Mouse (Mus musculus) right cerebral cortex, postnatal 4 days (tissue): ENCODE results near the gene Gm28308.

Experiments used
- DNase-seq: peaks from one replicate; pipeline ENCODE4 v3.0.0-alpha.2; 2022

The Gm28308 gene

DNA sequence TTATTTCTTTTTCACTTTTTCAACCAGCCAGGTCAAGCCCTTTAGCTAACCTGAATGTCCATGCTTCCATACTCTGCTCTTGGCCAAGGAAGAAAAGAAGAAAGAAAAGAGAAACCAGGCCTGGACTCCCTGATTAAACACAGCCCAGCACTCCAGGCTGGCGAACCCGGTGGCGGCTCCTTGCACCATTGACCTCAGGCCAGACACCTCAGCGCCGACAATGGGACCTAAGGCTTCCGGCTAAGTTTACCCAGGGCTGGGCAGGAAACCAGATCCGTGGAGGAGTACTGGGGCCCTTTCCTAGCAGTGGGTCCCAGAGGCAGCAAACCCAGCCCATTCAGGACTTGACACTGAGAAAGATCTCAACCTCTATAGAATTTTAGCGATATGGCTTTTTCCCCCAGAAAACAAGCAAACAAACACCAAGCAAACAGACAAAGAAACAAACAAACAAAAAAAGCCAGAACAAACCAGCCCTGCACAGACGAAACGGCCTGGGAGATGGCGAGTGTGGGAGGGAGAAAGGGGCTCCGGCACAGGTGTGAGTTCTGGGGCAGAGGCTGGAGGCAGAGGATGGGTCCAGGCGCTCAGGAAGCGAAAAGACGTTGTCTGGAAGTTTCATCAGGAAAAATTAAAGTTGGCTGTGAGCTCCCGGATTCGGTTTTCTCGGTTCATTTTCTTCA is 18.9 kb upstream of the Gm28308 start:
- DNase-seq, result no peak

DNA sequence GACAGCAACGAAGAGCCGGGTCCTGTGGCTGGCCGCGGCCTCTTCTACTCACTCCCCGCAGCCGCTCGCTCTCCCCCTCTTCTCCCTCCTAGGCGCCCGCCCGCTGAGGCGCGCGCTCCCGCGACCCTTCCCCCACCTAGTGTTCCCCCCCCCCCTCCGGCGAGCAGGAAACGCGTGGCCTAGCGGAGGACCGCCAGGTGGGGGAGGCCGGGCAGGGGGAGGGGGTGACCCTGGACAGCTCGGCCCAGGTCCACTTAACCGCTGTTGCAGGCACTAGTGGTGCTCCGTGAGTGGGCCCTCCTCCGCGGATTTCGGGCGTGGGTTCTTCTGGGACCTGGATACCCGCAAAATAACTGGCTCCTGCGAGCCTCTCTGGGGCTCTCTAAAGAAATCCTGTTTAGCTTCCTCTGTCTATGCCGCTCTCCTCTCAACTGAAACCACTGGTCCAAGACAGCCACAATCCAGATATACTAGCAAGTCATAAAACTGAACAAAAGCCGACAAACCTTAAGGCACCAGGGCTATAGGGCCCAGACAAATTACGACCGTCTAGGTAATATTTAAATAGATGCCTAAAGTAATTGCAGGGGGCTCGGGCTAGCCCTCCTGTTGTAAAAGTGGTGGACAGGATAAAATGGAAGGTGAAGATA is 17.5 kb upstream of the Gm28308 start, which contains the start of gene Hoxa9:
Hoxa9 (minus strand) TSS at position 574 of the 650 bp plus-strand sequence.
- no peak for DNase-seq

DNA sequence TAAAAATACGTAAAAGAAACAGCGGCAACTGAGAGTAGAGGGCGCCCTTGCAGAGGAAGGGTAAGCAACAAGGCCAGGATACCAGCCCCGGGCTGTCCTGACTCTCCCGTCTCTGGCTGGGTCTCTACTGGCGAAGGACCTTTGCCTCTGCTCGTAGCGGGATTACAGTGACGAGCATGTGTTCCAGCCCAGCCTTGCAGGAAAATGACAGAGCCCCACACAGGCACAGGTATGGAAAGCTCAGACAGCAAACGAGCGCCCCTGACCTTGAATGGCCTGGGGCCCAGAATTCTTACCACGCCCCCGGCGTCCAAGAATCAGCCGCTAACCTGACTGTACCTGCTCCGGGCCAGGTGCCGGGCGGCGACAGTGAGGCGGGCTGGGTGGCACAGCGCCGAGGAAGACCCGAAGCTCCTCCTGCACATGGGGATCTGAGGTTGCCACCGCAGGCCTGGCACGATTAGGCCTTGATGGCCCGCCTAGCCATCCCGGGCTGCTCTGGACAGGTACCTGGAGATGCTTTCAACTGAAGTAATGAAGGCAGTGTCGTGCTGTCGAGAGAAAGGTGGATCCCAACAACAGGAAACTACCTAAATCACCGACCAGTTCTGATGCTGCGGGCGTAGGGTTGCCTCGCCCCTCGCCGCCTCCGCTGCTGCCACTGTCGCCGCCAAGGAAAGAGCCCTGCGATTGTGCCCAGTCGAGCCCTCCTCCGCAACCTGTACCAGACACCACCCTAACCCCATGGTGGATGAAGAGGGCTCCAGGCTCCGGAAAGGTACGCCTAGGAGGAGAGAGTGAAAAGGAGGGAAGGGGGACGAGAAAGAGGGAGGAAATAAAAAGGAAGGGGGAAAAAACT is 16.6 kb upstream of the Gm28308 start:
- DNase-seq, result no peak

DNA sequence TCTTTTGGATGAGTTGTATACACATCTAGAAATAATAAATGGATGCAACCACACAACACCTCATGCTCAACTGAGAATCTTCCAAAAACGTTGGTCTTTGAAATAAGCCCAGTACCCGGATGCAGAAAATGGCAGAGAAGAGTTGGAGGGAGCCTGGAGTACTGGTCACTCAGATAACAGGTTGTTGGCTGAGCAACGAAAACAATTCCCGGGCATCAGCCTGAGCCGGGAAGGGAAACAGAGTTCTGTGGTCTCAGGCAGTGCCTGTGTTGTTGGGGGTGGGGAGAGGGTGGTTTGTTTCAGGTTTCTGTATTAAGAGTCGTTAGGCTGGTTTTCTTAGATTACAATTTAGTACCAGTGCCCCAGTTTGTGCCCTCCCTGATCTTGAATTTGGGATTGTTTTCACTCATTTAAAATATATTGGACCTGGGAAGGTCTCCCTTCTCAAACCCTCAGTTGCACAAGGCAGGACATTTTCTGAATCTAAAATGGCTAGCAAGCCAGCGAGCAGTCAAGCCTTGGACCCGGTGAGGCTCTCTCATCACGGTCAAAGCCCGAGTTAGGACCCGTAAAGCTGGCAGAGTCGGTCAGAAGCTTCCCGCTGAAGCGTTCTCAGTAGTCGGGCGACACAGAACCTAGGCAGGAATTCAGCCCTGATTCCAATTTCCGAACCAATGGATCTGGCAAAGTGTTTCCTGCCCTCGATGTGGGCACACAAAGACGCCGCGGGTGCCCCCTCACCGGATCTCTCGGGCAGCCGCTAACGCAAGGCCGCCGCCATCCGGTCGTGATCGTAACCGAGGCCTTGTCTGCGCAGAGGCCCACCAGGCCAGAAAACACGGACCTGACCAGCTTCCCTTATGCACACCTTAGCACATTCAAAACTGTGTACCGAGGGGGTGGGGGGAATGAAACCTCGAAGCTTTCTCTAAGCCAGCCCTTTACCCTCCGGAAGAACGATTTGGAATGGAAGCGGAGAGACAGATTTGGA is 15.6 kb upstream of the Gm28308 start:
- DNase-seq, result no peak

DNA sequence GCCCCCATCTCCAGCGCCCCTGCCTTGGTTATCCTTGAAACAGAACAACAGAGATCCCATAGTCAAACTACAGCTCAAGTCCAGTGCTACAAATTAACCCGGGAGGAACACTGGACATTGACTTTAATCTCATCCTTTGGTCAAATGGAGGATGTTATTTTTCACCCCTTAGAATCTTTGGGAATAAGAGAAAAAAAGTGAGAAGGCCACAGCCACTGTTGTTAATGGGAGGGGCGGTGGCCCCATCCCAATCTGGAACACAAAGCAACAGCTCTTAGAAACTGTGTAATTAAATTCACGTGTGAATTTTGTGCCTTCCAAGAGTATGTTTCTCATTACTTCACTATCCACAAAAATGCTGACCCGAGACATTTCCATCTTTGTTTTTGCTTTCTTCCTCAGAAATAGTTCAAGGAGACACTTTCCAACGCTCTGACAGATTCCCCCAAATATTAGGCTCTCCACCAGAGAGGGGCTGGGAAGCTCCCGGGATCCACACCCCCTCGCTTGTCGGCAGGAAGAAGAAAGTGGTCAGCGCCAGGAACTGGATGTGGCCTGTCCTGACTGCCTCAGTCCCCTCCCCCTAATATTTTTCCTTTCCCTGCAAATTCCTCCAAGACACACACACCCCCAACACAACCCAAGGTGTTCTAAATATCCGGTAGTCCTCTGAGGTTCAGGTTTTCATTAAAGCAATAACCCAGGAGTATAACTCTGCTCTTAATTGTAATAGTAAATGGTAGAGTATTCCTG is 14.5 kb upstream of the Gm28308 start:
- DNase-seq, result no peak

DNA sequence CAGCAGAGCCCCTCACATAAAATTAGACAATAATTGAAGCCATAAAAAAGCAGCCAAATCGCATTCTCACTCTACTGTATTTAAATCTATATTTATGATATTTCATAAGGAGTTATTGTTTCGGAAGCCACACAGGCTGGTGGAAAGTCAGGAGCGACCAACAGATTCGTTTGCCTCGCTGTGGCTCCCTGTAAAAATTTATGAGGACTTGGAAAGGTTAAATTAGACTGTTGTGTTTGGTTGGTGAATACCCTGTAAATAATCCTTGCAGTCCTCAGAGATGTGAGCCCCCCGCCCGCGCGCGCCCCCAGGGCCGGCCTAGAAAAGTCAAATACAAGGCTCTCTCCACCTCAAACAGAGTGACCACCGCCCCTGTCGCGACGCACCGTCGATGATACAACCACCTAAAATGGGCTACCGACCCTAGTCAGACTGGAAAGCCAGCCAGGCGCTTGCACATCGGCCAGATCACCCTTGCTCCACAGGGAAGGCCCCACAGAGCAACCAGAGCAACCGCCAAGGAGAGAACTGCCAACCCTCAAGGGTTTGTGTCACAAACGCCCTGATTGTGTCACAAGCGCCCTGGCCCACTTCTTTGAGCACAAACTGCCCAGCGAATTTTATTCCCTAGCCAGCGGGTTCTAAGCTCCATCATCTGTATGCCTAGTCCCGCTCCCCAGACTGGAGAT is 13.6 kb upstream of the Gm28308 start:
- no peak for DNase-seq

DNA sequence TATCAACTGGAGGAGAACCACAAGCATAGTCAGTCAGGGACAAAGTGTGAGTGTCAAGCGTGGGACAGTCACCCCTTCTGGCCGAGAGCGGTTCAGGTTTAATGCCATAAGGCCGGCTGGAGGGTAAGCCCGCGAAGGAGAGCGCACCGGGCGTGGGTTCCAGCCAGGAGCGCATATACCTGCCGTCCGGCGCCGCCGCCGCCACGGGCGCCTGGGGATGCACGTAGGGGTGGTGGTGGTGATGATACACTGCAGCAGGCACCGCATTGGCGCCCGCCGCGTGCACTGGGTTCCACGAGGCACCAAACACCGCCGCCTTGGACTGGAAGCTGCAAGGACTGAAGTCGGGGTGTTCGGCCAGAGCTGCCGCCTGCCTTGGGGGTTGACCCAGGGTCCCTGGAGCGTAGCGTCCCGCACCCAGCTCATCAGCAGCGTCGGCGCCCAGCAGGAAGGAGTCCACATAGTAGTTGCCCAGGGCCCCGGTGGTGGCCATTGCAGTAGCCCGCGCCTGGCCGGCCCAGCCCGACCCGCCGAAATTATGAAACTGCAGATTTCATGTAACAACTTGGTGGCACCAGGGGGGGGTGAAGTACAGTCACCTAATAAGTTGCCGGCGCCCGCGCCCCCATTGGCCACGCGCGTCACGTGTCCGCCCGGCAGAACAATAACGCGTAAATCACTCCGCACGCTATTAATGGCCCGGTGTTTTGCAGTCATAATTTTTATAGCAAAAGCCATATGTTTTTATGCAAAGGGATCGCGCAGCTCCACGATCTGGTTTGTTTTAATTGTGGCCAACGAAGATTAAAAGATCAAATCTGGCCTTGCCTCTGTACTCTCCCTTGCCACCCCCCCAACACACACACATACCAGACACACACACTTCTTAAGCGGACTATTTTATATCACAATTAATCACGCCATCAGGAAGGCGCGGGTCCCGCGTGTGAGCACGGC is 12.8 kb upstream of the Gm28308 start:
- DNase-seq, result no peak

DNA sequence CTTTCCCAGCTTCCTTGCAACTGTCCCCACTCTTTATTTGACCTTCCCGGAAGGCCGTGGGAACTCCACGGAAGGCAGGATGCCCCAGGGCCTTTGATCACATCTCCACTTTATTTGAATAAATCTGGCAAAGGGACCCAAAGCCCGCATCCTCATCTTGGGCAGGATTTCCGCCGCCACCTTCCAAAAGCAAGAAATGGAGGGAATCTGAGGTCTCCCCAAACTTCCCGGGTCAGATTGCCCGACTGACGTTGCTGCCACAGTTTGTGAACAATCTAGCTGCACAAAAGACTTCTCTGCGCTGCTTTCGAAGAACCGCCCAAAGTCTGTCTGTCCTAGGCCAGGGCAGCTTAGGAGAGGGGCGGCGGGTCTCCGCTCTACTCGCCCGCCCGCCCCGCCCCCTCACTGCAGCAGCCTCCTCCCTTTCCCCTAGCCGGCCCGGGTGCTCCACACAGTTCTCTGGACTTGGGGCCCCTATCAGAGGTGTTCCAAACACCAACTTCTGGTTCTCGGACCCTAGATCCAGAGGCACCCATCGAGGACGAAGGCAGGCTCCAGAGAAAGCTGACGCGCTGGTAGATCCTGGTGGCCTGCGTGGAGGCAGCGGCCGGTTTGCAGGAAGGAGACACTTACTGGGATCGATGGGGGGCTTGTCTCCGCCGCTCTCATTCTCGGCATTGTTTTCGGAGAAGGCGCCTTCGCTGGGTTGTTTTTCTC is 11.9 kb upstream of the Gm28308 start:
- DNase-seq, result no peak

DNA sequence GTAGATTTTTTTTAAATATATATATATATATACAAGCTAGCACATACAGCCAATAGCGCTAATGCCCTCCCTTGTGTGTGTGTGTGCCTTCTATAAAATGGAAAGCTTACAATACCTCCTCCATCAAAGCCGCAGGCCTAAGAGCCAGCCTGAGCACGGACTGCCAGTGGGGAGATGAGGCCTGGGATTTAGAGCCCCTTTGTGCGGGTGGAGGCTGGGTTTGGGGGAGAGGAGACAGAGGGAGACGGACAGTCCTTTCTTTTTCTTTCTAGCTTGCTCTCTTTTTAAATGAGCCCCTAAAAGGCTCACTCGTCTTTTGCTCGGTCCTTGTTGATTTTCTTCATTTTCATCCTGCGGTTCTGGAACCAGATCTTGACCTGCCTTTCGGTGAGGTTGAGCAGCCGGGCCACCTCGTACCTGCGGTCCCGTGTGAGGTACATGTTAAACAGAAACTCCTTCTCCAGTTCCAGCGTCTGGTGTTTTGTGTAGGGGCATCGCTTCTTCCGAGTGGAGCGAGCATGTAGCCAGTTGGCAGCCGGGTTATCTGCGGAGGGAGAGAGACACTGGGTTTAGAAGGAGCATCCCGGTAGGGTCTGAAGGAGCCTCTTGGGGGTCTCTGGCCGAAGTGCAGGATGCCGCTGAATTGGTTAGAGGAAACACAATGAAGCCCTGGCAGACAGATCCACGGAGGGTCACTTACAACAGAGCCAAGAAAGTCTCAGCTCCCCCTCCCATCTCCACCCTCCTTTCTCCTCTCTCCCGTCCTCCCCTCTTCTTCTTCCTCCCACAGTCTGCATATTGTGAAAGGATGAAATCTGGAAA is 11.0 kb upstream of the Gm28308 start:
- no peak for DNase-seq

DNA sequence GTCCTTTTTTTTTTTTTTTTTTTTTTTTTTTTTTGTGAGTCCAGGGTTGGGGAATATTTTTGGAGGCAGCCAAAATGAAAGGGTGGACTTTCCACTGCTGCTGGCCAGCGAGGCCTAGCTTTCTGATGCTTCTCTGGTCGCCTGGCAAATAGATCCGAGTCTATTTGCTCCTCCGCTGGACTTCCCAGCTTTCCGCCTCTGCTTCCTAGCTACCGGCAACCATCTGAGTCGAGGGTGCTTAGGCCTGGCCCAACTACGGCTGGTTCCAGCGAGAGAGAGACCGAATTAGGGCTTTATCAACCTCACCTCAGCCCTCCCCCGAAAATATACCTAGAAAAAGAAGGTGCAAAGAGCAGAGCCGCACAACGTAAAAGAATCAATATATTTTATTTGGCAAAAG is 9.6 kb upstream of the Gm28308 start:
- no peak for DNase-seq

DNA sequence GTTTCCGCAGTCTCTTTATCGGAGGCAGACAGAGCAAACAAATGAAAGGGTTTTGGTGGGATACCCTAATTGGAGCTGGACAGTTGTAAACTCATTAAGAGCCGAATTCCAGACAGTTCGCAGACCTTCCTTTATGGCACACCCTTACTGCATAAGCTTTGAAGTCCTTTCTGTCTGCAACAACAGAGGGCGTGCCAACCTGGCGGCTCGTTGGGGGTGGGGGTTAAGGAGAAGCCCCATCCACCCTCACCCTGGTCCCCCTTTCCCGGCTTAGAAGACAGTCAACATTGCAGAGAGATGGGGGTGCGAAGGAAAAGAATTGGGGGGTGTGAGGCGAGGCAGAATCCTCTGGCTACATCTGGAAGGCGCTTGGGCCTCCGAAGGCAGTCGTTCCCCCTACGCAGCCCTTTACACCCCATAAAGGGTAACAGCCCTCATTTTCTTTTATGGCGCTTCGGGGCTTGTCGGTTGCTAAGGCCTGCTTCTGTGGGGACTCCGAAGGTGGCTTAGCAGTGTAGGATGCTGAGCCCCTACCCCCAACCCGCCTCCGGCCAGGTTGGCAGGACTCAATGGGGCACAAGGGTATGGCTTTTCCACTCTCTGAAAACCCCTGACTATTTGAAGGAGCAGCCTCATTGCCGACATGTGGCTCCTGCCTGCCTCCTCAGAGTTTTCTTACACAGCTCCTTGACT is 9.0 kb upstream of the Gm28308 start:
- DNase-seq, result no peak

DNA sequence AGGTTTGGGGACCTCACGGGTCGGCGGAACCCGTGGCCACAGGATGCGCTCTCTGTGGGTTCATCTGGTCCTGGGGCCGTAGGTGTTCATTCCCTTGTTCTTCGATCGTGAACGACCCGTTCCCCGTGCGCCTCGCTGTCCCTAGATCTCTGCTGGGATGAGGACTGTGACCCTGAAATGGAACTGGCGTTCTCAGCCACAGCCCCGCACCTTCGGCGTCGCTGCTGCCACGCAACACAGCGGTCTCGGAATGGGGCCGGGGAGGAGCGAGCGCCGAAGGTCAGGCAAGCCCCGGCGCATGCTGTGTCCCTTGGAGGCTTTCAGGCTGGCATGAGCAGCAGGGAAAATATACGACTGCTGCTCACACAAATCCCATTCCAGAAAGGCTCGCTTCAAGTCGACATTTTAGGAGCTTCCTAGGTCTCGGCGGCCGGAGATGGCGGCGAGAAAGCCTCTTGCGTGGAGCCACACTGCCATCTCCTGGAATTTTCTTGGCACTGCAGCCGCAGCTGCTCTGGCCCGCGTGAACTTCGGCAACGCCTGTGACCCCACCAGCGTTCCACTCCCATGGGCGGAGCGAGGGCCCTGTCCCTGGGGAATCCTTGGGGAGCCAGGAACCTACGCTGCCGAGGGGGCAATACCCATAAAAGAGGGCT is 8.3 kb upstream of the Gm28308 start, which contains the start of gene Hoxa7:
Hoxa7 (minus strand) TSS at position 518 of the 656 bp plus-strand sequence.
- peak; percentile 80 for DNase-seq

DNA sequence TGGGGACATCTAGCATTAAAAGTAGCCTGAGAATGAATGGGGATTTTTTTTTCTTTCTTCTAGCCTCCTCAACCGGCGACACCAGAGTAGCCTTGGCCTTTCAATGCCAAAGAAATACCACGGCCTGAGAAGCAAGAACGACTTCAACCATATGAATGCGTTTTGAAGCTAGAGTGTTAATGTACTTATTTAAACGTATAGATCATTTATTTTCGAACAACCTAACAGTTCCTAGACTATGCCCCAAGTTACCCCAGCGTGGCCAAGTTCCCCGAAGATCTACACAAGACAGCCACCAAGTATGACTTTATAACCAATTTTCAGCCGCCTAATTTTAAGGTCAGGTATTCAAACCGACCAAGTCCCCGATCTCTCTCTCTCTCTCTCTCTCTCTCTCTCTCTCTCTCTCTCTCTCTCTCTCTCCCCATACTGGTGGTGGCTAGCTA is 7.7 kb upstream of the Gm28308 start:
- DNase-seq, result no peak

DNA sequence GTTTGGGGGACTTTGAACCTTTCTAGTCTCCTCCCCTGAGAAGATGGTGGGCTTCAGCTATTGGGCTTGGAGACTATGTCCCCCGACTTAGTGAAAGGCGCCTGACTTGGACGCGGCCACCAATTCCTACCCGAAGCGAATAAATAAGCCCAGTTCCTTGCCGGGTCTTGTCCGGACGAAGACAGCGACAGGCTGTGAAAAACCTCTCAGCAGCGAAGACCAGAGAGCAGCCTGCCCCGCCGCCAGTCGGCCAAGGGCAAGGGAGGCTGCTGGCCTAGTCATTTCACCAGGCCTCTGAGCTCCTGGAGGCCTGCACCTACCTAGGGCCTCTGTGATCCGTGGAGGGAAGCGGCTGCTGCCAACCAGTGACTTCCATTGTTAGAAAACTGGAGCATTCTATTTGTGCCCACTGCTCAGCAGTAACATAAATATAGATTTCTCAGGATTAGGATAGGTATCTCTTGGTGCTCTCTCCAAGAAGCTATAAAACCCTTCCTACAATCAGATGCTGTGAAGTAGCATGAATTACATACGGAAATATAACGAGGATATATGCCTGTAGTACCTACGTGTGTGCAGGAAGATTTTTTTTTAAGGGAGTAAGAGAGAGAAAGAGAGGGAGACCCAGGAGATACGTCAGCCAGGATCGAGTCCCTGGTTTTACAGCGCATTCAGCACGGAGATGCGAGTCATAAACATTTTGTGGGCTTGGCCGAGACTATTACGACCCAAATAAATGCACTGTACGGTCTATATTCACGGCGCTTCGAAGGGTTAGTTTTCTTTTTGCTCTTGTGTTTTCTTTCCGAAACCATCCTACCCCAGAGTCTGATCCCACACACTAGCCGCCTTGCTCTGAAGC is 7.1 kb upstream of the Gm28308 start:
- DNase-seq, result no peak

DNA sequence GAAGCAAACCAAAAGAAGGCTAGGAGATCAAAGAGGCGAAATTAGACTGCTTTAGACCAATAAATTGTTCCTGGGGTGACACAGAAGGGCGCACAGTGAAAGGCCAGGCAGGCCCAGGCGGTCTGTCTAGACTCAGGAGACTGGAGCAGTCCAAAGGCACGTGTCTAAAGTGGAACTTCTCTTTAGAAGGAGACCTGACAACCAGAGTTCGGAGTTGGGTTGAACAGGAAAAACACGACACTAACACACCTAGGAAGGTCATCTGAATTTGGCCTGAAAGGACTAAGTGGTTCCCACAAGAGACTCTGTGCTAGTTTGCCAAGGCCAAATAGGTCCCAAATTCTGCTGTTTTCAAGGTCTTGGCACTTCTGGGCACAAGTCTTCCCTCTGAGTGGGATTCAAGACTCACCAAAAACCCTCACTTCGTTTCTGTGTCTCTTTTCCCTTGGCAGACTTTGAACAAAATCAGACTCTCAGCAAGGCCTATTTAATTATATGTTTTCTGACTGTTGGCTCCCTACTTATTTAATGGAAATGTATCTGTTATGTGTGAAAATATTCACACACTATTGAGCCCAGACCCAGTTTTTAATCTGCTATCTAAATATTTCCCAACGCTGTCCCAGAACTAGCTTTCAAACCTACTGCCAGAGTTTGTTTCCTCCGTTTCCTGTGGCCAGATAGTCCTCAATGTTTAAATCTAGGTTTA is 6.2 kb upstream of the Gm28308 start:
- no peak for DNase-seq
